Mouse (Mus musculus): Measurements from ENCODE around the gene Syt2. TPM values are rescaled to one million over a fixed set of nuclear protein-coding genes. Genes with fewer than 3 reads are reported as not detected.
A peak's percentile ranks its signal among the peaks of the same experiment; 100 is the strongest.

Gene Syt2
- polyA plus RNA-seq, 1 experiment from 2014 or later: 4.5 TPM

DNA sequence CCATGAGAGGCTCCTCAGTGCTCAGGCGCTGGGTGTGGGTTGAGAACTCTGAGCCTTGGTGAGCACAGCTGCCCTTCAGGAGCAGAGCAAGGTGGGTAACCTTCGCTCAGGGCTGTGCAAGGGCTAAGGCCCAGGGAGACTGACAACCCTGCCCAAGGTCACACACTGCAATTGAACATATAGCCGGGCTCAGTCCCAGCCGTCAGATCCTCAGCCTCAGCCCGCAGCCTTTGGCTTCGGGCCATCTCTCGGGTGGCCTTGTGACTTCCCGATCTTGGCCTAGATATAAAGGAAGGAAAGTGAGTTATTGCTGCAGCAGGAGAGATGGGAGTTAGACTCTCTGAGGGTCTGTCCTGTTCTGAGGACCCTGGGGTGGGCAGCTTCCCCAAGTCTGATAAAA lies 80.8 kb downstream of the Syt2 start:
- no peak for ATAC-seq (ENCODE audit: low FRiP score)
- Histone ChIP-seq H3K27me3 (no peaks in the 10 kb centered on the region; the same call in 1 of the 2 replicates), H3K4me2 (replicated peaks) (no peak overlapping the region), H3K9me3 (replicated peaks) (no peaks in the 10 kb centered on the region), H3K4me3 (no peak overlapping the region), H3K9ac (no peak overlapping the region), H3K36me3 (no peaks in the 10 kb centered on the region), H3K4me1 (peaks cover 5% of the 10 kb centered on the region; the same call in 1 of the 2 replicates), H3K27ac (no peak overlapping the region)
- WGBS: 80% methylated on average over 8 of the region's 8 CpGs

GRCm38 (mm10) chr1:134733659-134734058 lies 87.2 kb downstream of the Syt2 start:
- Histone ChIP-seq H3K4me1 (no peaks in the 10 kb centered on the region), H3K4me2 (replicated peaks) (no peak overlapping the region)

GRCm38 (mm10) chr1:134737463-134737862 lies 91.0 kb downstream of the Syt2 start:
- Histone ChIP-seq H3K27ac (no peak overlapping the region), H3K4me2 (replicated peaks) (no peak overlapping the region), H3K27me3 (no peaks in the 10 kb centered on the region), H3K9me3 (replicated peaks) (no peaks in the 10 kb centered on the region), H3K4me1 (no peaks in the 10 kb centered on the region), H3K36me3 (no peaks in the 10 kb centered on the region), H3K9ac (no peak overlapping the region), H3K4me3 (no peak overlapping the region)
- no peak for ATAC-seq (ENCODE audit: low FRiP score)
- 65% methylated on average over 9 of the region's 9 CpGs for whole genome bisulfite sequencing

More at GRCm38 (mm10) chr1:134733659-134734058, 87.2 kb downstream of the Syt2 start:
- H3K36me3 ChIP-seq: no peaks in the 10 kb centered on the region
- WGBS: 92% methylated on average over 5 of the region's 5 CpGs
- H3K4me3 ChIP-seq: no peak overlapping the region
- H3K9ac ChIP-seq: no peak overlapping the region
- H3K27ac ChIP-seq: no peak overlapping the region
- H3K9me3 ChIP-seq (replicated peaks): no peaks in the 10 kb centered on the region
- no peaks in the 10 kb centered on the region for H3K27me3 ChIP-seq
- no peak for ATAC-seq (ENCODE audit: low FRiP score)

DNA sequence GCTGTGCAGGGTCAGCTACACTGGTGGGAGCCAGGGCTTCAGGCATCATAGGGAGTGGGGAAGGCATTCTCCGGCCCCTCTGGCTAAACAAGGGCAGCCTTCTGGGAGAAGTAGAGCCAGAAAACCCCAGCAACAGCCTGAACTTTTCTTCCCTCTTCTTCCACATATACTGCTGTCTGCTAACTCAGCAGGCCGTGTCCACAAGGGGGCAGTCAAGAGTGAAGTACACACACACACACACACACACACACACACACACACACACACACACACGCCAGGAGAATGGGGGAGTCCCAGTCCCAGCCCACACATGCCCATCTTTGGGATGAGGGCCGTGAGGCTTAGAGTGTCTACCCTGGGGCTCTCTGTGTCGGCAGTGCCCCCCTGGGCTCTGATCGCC lies 95.0 kb downstream of the Syt2 start:
- 75% methylated on average over 5 of the region's 6 CpGs for WGBS
- Histone ChIP-seq H3K4me1 (no peaks in the 10 kb centered on the region), H3K9me3 (replicated peaks) (no peaks in the 10 kb centered on the region), H3K4me2 (replicated peaks) (no peak overlapping the region), H3K27ac (no peak overlapping the region), H3K9ac (no peak overlapping the region), H3K4me3 (no peak overlapping the region), H3K36me3 (no peaks in the 10 kb centered on the region), H3K27me3 (no peaks in the 10 kb centered on the region)
- ATAC-seq (ENCODE audit: low FRiP score): no peak

DNA sequence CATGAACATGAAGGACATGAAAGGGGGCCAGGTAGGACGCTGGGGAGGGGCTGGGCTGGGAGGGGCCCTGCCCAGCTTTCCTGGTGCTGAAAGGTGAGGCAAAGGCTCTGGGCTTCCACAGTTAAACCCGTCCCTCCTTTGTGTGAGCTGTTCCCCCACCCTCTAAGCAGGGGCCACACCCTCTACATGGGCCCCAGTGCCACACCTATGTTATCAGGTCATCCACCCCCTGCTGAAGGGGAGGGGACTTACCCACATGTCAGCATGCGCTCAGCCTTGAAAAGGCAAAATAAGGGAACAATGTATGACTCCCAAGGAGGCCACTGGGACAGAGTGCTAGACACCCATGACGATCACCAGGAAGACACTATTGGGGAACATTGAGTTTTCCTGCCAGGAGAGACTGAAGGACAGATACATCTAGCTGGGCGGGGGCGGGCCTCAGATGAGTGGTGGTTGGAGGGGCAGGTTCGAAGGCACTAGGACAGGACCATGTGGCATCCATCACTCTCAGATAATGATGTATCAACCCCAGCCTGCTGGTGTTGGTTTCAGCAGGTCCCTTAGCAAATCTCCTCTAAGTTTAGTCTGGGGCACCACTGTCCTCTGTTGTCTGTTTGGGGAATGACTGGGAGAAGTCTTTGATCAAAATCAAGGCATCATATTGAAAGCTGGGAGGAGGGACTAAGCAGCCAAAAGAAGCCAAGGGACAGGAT lies 95.6 kb downstream of the Syt2 start:
- Histone ChIP-seq H3K4me1 (no peaks in the 10 kb centered on the region), H3K36me3 (no peaks in the 10 kb centered on the region), H3K27me3 (no peaks in the 10 kb centered on the region), H3K27ac (no peak overlapping the region), H3K9ac (no peak overlapping the region), H3K4me3 (no peak overlapping the region), H3K9me3 (replicated peaks) (no peaks in the 10 kb centered on the region), H3K4me2 (replicated peaks) (no peak overlapping the region)
- no peak for ATAC-seq (ENCODE audit: low FRiP score)
- WGBS: 79% methylated on average over 7 of the region's 7 CpGs

- Histone ChIP-seq H3K9ac (no peak overlapping the region), H3K27ac (no peak overlapping the region), H3K4me3 (no peak overlapping the region), H3K27me3 (no peaks in the 10 kb centered on the region), H3K4me2 (replicated peaks) (no peak overlapping the region), H3K36me3 (no peaks in the 10 kb centered on the region), H3K4me1 (0 out of 2 replicates have a peak, but pooled peaks cover 5% of the 10 kb centered on the region), H3K9me3 (replicated peaks) (no peaks in the 10 kb centered on the region)
- WGBS: 66% methylated on average over 6 of the region's 6 CpGs
- ATAC-seq (ENCODE audit: low FRiP score): no peak
Observed at GRCm38 (mm10) chr1:134745648-134746047, 99.2 kb downstream of the Syt2 start.

- Histone ChIP-seq H3K4me1 (0 out of 2 replicates have a peak, but pooled peaks cover 5% of the 10 kb centered on the region), H3K4me2 (replicated peaks) (0 out of 2 replicates have a peak overlapping the region, but pooled peaks have one; percentile 15), H3K27me3 (no peaks in the 10 kb centered on the region; the same call in 1 of the 2 replicates), H3K9ac (no peak overlapping the region), H3K27ac (no peak overlapping the region), H3K4me3 (no peak overlapping the region), H3K36me3 (no peaks in the 10 kb centered on the region), H3K9me3 (replicated peaks) (no peaks in the 10 kb centered on the region)
- no peak for ATAC-seq (ENCODE audit: low FRiP score)
- WGBS: 19% methylated on average over 23 of the region's 23 CpGs
Observed at GRCm38 (mm10) chr1:134747236-134748174, 101.0 kb downstream of the Syt2 start.

GRCm38 (mm10) chr1:134749889-134750288 lies 103.4 kb downstream of the Syt2 start:
- H3K4me1 ChIP-seq: peaks cover 14% of the 10 kb centered on the region; the same call in 1 of the 2 replicates
- no peak for ATAC-seq (ENCODE audit: low FRiP score)
- 84% methylated on average over 7 of the region's 7 CpGs for WGBS

DNA sequence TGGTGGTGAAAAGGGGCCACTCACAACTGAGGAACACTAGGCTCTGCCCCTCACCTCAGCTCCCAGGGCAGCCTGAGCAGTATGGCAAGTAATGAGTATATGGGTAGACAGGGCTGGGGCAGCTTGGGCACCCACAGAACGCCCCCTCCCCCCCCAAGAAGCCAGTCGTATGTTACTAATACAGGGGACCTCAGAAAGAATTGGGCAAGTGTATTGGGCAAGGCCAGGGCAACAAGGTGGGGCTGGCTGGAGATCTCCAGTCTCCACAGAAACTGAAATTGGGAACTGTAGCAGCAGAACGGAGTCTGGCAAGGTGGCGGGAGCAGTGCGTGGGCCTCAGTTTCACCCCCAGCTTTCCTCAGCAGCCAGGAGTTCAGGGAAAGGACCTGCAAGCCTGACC lies 106.0 kb downstream of the Syt2 start:
- no peak for ATAC-seq (ENCODE audit: low FRiP score)
- H3K4me2 ChIP-seq (replicated peaks): no peak overlapping the region
- no peak overlapping the region for H3K27ac ChIP-seq
- no peaks in the 10 kb centered on the region; the same call in 1 of the 2 replicates for H3K27me3 ChIP-seq
- H3K36me3 ChIP-seq: no peaks in the 10 kb centered on the region
- H3K9me3 ChIP-seq (replicated peaks): no peaks in the 10 kb centered on the region
- no peak overlapping the region for H3K4me3 ChIP-seq
- WGBS: 84% methylated on average over 5 of the region's 5 CpGs
- H3K4me1 ChIP-seq: peaks cover 39% of the 10 kb centered on the region
- no peak overlapping the region for H3K9ac ChIP-seq

More at GRCm38 (mm10) chr1:134749889-134750288, 103.4 kb downstream of the Syt2 start:
- Histone ChIP-seq H3K27ac (no peak overlapping the region), H3K4me2 (replicated peaks) (no peak overlapping the region), H3K9me3 (replicated peaks) (no peaks in the 10 kb centered on the region), H3K36me3 (no peaks in the 10 kb centered on the region), H3K9ac (no peak overlapping the region), H3K27me3 (no peaks in the 10 kb centered on the region; the same call in 1 of the 2 replicates), H3K4me3 (no peak overlapping the region)

GRCm38 (mm10) chr1:134753751-134754630 lies 107.5 kb downstream of the Syt2 start:
- ATAC-seq (ENCODE audit: low FRiP score): no peak
- Histone ChIP-seq H3K27me3 (no peaks in the 10 kb centered on the region; the same call in 1 of the 2 replicates), H3K4me3 (no peak overlapping the region), H3K9ac (no peak overlapping the region), H3K4me1 (peaks cover 39% of the 10 kb centered on the region), H3K4me2 (replicated peaks) (no peak overlapping the region), H3K27ac (no peak overlapping the region), H3K36me3 (no peaks in the 10 kb centered on the region), H3K9me3 (replicated peaks) (no peaks in the 10 kb centered on the region)
- 72% methylated on average over 13 of the region's 13 CpGs for WGBS

- Histone ChIP-seq H3K4me3 (no peak overlapping the region), H3K9me3 (replicated peaks) (no peaks in the 10 kb centered on the region), H3K27ac (no peak overlapping the region), H3K27me3 (no peaks in the 10 kb centered on the region; the same call in 1 of the 2 replicates), H3K36me3 (no peaks in the 10 kb centered on the region), H3K4me1 (peaks cover 38% of the 10 kb centered on the region), H3K9ac (no peak overlapping the region), H3K4me2 (replicated peaks) (no peak overlapping the region)
- ATAC-seq (ENCODE audit: low FRiP score): no peak
- 83% methylated on average over 10 of the region's 10 CpGs for WGBS
Observed at GRCm38 (mm10) chr1:134754818-134755217, 108.3 kb downstream of the Syt2 start.

Data from hindbrain, embryonic 12.5 days (tissue).